Mouse (Mus musculus) CH12.LX (cell line): ENCODE measurements around the gene Ezh1.

Experiments used
- CTCF ChIP-seq, 2 experiments: IDR thresholded peaks in 1 of 2; conservative IDR thresholded peaks in 1 of 2; 2 replicates each; pipeline ENCODE4 v1.5.1; 2011 to 2012; ENCODE audit warnings: low read depth in 2 of 2, low read length in 2 of 2, improper control_type of control experiment in 1 of 2, inconsistent platforms in 1 of 2, mild to moderate bottlenecking in 1 of 2, moderate library complexity in 1 of 2
- EP300 ChIP-seq: IDR thresholded peaks from 2 replicates; pipeline ENCODE4 v1.6.1; 2011; ENCODE audit warnings: low read length, improper control_type of control experiment
- MEF2A ChIP-seq: IDR thresholded peaks from 2 replicates; pipeline ENCODE4 v1.6.1; 2014; ENCODE audit warnings: low read depth, mild to moderate bottlenecking, inconsistent platforms, low read length, improper control_type of control experiment, borderline replicate concordance
- POLR2A ChIP-seq: IDR thresholded peaks from 2 replicates; pipeline ENCODE4 v1.6.1; 2011; ENCODE audit warnings: low read depth, mild to moderate bottlenecking, improper control_type of control experiment, low read length
- SMC3 ChIP-seq: IDR thresholded peaks from 2 replicates; pipeline ENCODE4 v1.6.1; 2011; ENCODE audit warnings: low read depth, low read length, improper control_type of control experiment
- UBTF ChIP-seq: IDR thresholded peaks from 2 replicates; pipeline ENCODE4 v1.6.1; 2012; ENCODE audit warnings: low read depth, mild to moderate bottlenecking, inconsistent platforms, low read length, improper control_type of control experiment, moderate library complexity
- USF2 ChIP-seq: conservative IDR thresholded peaks from 2 replicates; pipeline ENCODE4 v1.6.1; 2011; ENCODE audit warnings: low read depth, low read length, improper control_type of control experiment

DNA sequence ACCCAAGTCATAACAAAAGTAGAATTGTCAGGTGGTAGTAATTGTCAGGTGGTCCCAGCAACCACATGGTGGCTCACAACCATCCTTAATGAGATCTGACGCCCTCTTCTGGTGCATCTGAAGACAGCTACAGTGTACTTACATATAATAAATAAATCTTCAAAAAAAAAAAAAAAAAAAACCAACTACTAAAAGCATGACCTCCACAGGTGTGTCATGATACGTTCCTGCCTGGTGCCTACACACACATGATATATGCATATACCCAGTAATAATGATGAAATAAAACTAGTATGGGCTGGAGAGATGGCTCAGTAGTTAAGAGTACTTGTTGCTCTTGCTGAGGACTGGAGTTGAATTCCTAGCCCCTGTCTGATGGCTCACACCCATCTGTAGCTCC, 75.2 kb downstream of the Ezh1 start:
- TF ChIP-seq CTCF (conservative IDR thresholded peaks at IDR 0.05 in 1 of 2, IDR thresholded peaks at IDR 0.05 in 1 of 2; ENCODE audit: low read depth in 2 of 2, low read length in 2 of 2) (peak in 1 of 2 experiments; percentile 44; a peak in 2 of 4 replicates), USF2 (no peak), POLR2A (no peak), UBTF (no peak), SMC3 (no peak; the same call in 1 of the 2 replicates), MEF2A (no peak), EP300 (no peak)
